Mouse (Mus musculus) midbrain, embryonic 15.5 days (tissue): ENCODE measurements at regions not wholly inside any gene's neighbourhood (a gene's known extent, or its start where the extent isn't known, plus 50 kb on each side); places are given as distances from the start of the nearest gene placed in this dataset.

Source experiments
- ATAC-seq: fragments of 200-750 bp; cut with Nextera tagmentation; replicated peaks from 2 replicates; pipeline ENCODE4 v1.8.0; 2017; ENCODE audit warnings: moderate TSS enrichment
- H3K27ac ChIP-seq: fragments of 300-500 bp; sonication (generic); 2 replicates; pipeline ENCODE4 v1.5.1; 2015; ENCODE audit warnings: mild to moderate bottlenecking, inconsistent platforms
- H3K27me3 ChIP-seq: fragments of 300-500 bp; sonication (generic); replicated peaks from 2 replicates; pipeline ENCODE4 v1.6.1; 2015; ENCODE audit warnings: inconsistent platforms
- H3K36me3 ChIP-seq: fragments of 300-500 bp; sonication (generic); replicated peaks from 2 replicates; pipeline ENCODE4 v1.6.1; 2015; ENCODE audit warnings: inconsistent platforms
- H3K4me1 ChIP-seq: fragments of 300-500 bp; sonication (generic); 2 replicates; pipeline ENCODE4 v1.6.1; 2015; ENCODE audit warnings: inconsistent platforms
- H3K4me2 ChIP-seq: fragments of 300-500 bp; sonication (generic); 2 replicates; pipeline ENCODE4 v1.6.1; 2015; ENCODE audit warnings: inconsistent platforms, mild to moderate bottlenecking, moderate library complexity
- H3K4me3 ChIP-seq: fragments of 300-500 bp; sonication (generic); 2 replicates; pipeline ENCODE4 v1.5.1; 2015; ENCODE audit warnings: mild to moderate bottlenecking, inconsistent platforms
- H3K9ac ChIP-seq: fragments of 300-500 bp; sonication (generic); 2 replicates; pipeline ENCODE4 v1.6.1; 2015; ENCODE audit warnings: mild to moderate bottlenecking, inconsistent platforms
- H3K9me3 ChIP-seq: fragments of 300-500 bp; sonication (generic); 2 replicates; pipeline ENCODE4 v1.6.1; 2016; ENCODE audit warnings: inconsistent platforms
- WGBS: fragments of 180-500 bp; shearing (Covaris S2); methylation state at CpG from one replicate; pipeline ENCODE4 v1.1.7; 2015; ENCODE audit warnings: mixed read lengths; 5-methylcytosine and 5-hydroxymethylcytosine counted together

- no peak overlapping the region for H3K9ac ChIP-seq
- no peaks in the 10 kb centered on the region for H3K9me3 ChIP-seq
- no peak overlapping the region for H3K4me2 ChIP-seq
- no peak for ATAC-seq
- WGBS = 77% methylated on average over 4 of the region's 4 CpGs
- no peaks in the 10 kb centered on the region for H3K36me3 ChIP-seq
- H3K4me3 ChIP-seq = no peak overlapping the region
- no peaks in the 10 kb centered on the region for H3K27me3 ChIP-seq
- no peak overlapping the region for H3K27ac ChIP-seq
- H3K4me1 ChIP-seq = no peaks in the 10 kb centered on the region
Observed at GRCm38 (mm10) chr3:138678351-138678750, 63.6 kb upstream of the Tspan5 start.

GRCm38 (mm10) chr3:138686636-138687230, 55.3 kb upstream of the Tspan5 start:
- no peaks in the 10 kb centered on the region for H3K9me3 ChIP-seq
- WGBS = 59% methylated on average over 11 of the region's 11 CpGs
- ATAC-seq = no peak
- H3K36me3 ChIP-seq = no peaks in the 10 kb centered on the region
- no peak overlapping the region for H3K4me2 ChIP-seq
- H3K4me3 ChIP-seq = no peak overlapping the region
- H3K4me1 ChIP-seq = no peaks in the 10 kb centered on the region
- no peak overlapping the region for H3K27ac ChIP-seq
- no peaks in the 10 kb centered on the region for H3K27me3 ChIP-seq
- H3K9ac ChIP-seq = no peak overlapping the region

GRCm38 (mm10) chr3:138688606-138689005, 53.4 kb upstream of the Tspan5 start:
- Histone ChIP-seq H3K36me3 (no peaks in the 10 kb centered on the region), H3K4me2 (no peak overlapping the region), H3K27ac (no peak overlapping the region), H3K27me3 (no peaks in the 10 kb centered on the region), H3K9me3 (no peaks in the 10 kb centered on the region), H3K9ac (no peak overlapping the region), H3K4me3 (no peak overlapping the region), H3K4me1 (no peaks in the 10 kb centered on the region)
- ATAC-seq = no peak
- WGBS = 87% methylated on average over 5 of the region's 5 CpGs
